Comparison of ENCODE assay signal across 20 mouse cellular contexts in genomic region chr13:32712568-32712967, GRCm38 (mm10).
"Had no signal": no experiment of that assay in that cellular context is flagged by ENCODE, and none has a peak within 500 bp of the region (broad histone marks: within the 10 kb centered on the region; RNA-seq: fewer than 3 reads in every experiment).

No protein-coding gene starts in this region.

- H3K4me3 ChIP-seq: midbrain, embryonic 10.5 days; midbrain, embryonic 12.5 days; myocyte; neural tube, embryonic 13.5 days; neural tube, embryonic 15.5 days; stomach, embryonic 15.5 days had no signal

- H3K36me3 ChIP-seq: midbrain, embryonic 10.5 days; midbrain, embryonic 12.5 days; neural tube, embryonic 13.5 days; neural tube, embryonic 15.5 days; stomach, embryonic 15.5 days had no signal

- H3K4me2 ChIP-seq: lung, embryonic 14.5 days; midbrain, embryonic 12.5 days; neural tube, embryonic 13.5 days; neural tube, embryonic 15.5 days; stomach, embryonic 15.5 days had no signal

- H3K4me1 ChIP-seq: midbrain, embryonic 10.5 days; midbrain, embryonic 12.5 days; neural tube, embryonic 13.5 days; neural tube, embryonic 15.5 days; stomach, embryonic 15.5 days had no signal

- ATAC-seq: midbrain, embryonic 16.5 days had no signal

- H3K27ac ChIP-seq: liver, embryonic 14.5 days; midbrain, embryonic 10.5 days; midbrain, embryonic 12.5 days; neural tube, embryonic 13.5 days; neural tube, embryonic 15.5 days; stomach, embryonic 15.5 days; stomach, postnatal 0 days had no signal

- DNase-seq: lung, adult 18-20 months; lung, embryonic 14.5 days; lung, postnatal 4 days; midbrain, embryonic 14.5 days; retina, postnatal 1 day; right cerebral cortex, adult 18-20 months; right cerebral cortex, postnatal 25 days; right cerebral cortex, postnatal 4 days; spleen, adult 18-20 months; thymus, postnatal 25 days; thymus, postnatal 4 days had no signal

- H3K27me3 ChIP-seq: midbrain, embryonic 12.5 days; neural tube, embryonic 13.5 days; neural tube, embryonic 15.5 days; stomach, embryonic 15.5 days had no signal

- H3K9ac ChIP-seq: liver, embryonic 14.5 days; lung, embryonic 14.5 days; midbrain, embryonic 12.5 days; neural tube, embryonic 13.5 days; neural tube, embryonic 15.5 days; stomach, embryonic 15.5 days had no signal

- H3K9me3 ChIP-seq: midbrain, embryonic 10.5 days; midbrain, embryonic 12.5 days; neural tube, embryonic 13.5 days; neural tube, embryonic 15.5 days; stomach, embryonic 15.5 days had no signal
